30 mouse cellular contexts compared by ENCODE assay signal in genomic region chr13:97020122-97020521, GRCm38 (mm10). TPM values are rescaled to one million over a fixed set of nuclear protein-coding genes. Genes with fewer than 3 reads are reported as not detected.
DNase-seq lines count a peak whose midpoint lies in the region; ATAC-seq and TF ChIP-seq lines count a peak whose summit lies in the region.
"Had no signal": no experiment of that assay in that cellular context is flagged by ENCODE, and none has a peak within 500 bp of the region (broad histone marks: within the 10 kb centered on the region; RNA-seq: fewer than 3 reads in every experiment).

No protein-coding gene starts in this region.

- DNase-seq in kidney, postnatal 4 days, result peak; percentile 6 to 16
- DNase-seq in kidney, adult 8-10 months, result no peak
- peak; percentile 8 for DNase-seq in brain, embryonic 14.5 days (ENCODE audit: low read depth)
- DNase-seq in yolk sac, embryonic 10.5 days (ENCODE audit: low spot score), result peak; percentile 40
- DNase-seq in gastrocnemius, adult 2 months, result no peak
- DNase-seq: adrenal gland, adult 8-10 months; cerebellum, adult 18-20 months; cerebellum, postnatal 14 days; gastrocnemius, postnatal 25 days; heart, adult 18-20 months; heart, postnatal 14 days; layer of hippocampus, postnatal 36 days; lung, postnatal 4 days; right cerebral cortex, postnatal 14 days had no signal

- TF ChIP-seq CTCF in intestine, postnatal 0 days (IDR thresholded peaks at IDR 0.05; ENCODE audit: low read depth), result no peak
- TF ChIP-seq CTCF in brain, embryonic 14.5 days (IDR thresholded peaks at IDR 0.05; ENCODE audit: borderline replicate concordance, extremely low read depth, insufficient read depth, insufficient read length), result no peak
- no peak for TF ChIP-seq CTCF in gastrocnemius, adult 2 months (IDR thresholded peaks at IDR 0.05)

- TF ChIP-seq POLR2A in brain, embryonic 14.5 days (IDR thresholded peaks at IDR 0.05; ENCODE audit: borderline replicate concordance, extremely low read depth, insufficient read depth, insufficient read length, poor library complexity, severe bottlenecking), result no peak

- 0 out of 2 replicates have a peak, but pooled peaks have one; percentile 46 for ATAC-seq in intestine, embryonic 16.5 days
- no peak for ATAC-seq in intestine, postnatal 0 days
- no peak for ATAC-seq in midbrain, embryonic 16.5 days
- ATAC-seq: forebrain, embryonic 16.5 days had no signal

- H3K36me3 ChIP-seq in intestine, embryonic 16.5 days (ENCODE audit: control insufficient read depth, insufficient read depth, low read length), result no peaks in the 10 kb centered on the region
- no peaks in the 10 kb centered on the region for H3K36me3 ChIP-seq in intestine, postnatal 0 days (ENCODE audit: control insufficient read depth, insufficient read depth)
- H3K36me3 ChIP-seq in midbrain, embryonic 16.5 days (ENCODE audit: control insufficient read depth, insufficient read depth, low read length), result no peaks in the 10 kb centered on the region
- H3K36me3 ChIP-seq: forebrain, embryonic 10.5 days; heart, embryonic 13.5 days; hindbrain, embryonic 13.5 days had no signal

- no peaks in the 10 kb centered on the region for H3K9me3 ChIP-seq in intestine, embryonic 16.5 days (ENCODE audit: control insufficient read depth, low read length)
- H3K9me3 ChIP-seq in intestine, postnatal 0 days (ENCODE audit: control insufficient read depth), result no peaks in the 10 kb centered on the region
- H3K9me3 ChIP-seq in midbrain, embryonic 16.5 days (replicated peaks; ENCODE audit: control insufficient read depth, low read length, poor library complexity, severe bottlenecking), result no peaks in the 10 kb centered on the region
- H3K9me3 ChIP-seq: forebrain, embryonic 10.5 days; hindbrain, embryonic 13.5 days had no signal

- H3K9ac ChIP-seq in intestine, embryonic 16.5 days (ENCODE audit: low read depth, low read length), result no peak overlapping the region
- no peak overlapping the region for H3K9ac ChIP-seq in intestine, postnatal 0 days (ENCODE audit: low read depth, low read length)
- H3K9ac ChIP-seq in midbrain, embryonic 16.5 days (ENCODE audit: low read depth, low read length), result no peak overlapping the region
- H3K9ac ChIP-seq: heart, embryonic 13.5 days; hindbrain, embryonic 13.5 days had no signal

- no peak overlapping the region for H3K4me2 ChIP-seq in intestine, embryonic 16.5 days (ENCODE audit: low read depth, low read length)
- no peak overlapping the region for H3K4me2 ChIP-seq in intestine, postnatal 0 days (replicated peaks; ENCODE audit: low read depth)
- H3K4me2 ChIP-seq in midbrain, embryonic 16.5 days (ENCODE audit: low read length), result no peak overlapping the region
- H3K4me2 ChIP-seq: heart, embryonic 13.5 days; hindbrain, embryonic 13.5 days had no signal

- no peak overlapping the region for H3K4me3 ChIP-seq in intestine, embryonic 16.5 days (ENCODE audit: low read length)
- no peak overlapping the region for H3K4me3 ChIP-seq in intestine, postnatal 0 days (ENCODE audit: low read depth, low read length)
- no peak overlapping the region for H3K4me3 ChIP-seq in gastrocnemius, adult 2 months
- no peak overlapping the region for H3K4me3 ChIP-seq in midbrain, embryonic 16.5 days (ENCODE audit: low read depth, low read length)
- H3K4me3 ChIP-seq: forebrain, embryonic 10.5 days; heart, embryonic 13.5 days; hindbrain, embryonic 13.5 days had no signal

- 64% methylated on average over 5 of the region's 5 CpGs for WGBS in intestine, embryonic 16.5 days
- 52% methylated on average over 5 of the region's 5 CpGs for WGBS in intestine, postnatal 0 days
- 71% methylated on average over 5 of the region's 5 CpGs for WGBS in midbrain, embryonic 16.5 days

- no peaks in the 10 kb centered on the region for H3K27me3 ChIP-seq in intestine, embryonic 16.5 days (replicated peaks; ENCODE audit: control insufficient read depth, insufficient read depth, low read length)
- no peaks in the 10 kb centered on the region for H3K27me3 ChIP-seq in intestine, postnatal 0 days (replicated peaks; ENCODE audit: control insufficient read depth, insufficient read depth, low read length)
- H3K27me3 ChIP-seq in midbrain, embryonic 16.5 days (ENCODE audit: control insufficient read depth, insufficient read depth, low read depth, low read length), result no peaks in the 10 kb centered on the region
- H3K27me3 ChIP-seq: heart, embryonic 13.5 days; hindbrain, embryonic 13.5 days had no signal

- intact Hi-C loops in gastrocnemius, adult 2 months (cut with DNase I), result no loop called here

- no peaks in the 10 kb centered on the region for H3K4me1 ChIP-seq in intestine, embryonic 16.5 days (ENCODE audit: control insufficient read depth, insufficient read depth, low read length)
- no peaks in the 10 kb centered on the region for H3K4me1 ChIP-seq in intestine, postnatal 0 days (replicated peaks; ENCODE audit: control insufficient read depth, insufficient read depth, low read length)
- H3K4me1 ChIP-seq in midbrain, embryonic 16.5 days (ENCODE audit: control insufficient read depth, insufficient read depth, low read length), result no peaks in the 10 kb centered on the region
- H3K4me1 ChIP-seq: forebrain, embryonic 10.5 days; hindbrain, embryonic 13.5 days had no signal

- no peak overlapping the region for H3K27ac ChIP-seq in intestine, embryonic 16.5 days (ENCODE audit: low read length)
- H3K27ac ChIP-seq in intestine, postnatal 0 days (ENCODE audit: low read depth, low read length), result no peak overlapping the region
- H3K27ac ChIP-seq in gastrocnemius, adult 2 months, result no peak overlapping the region
- H3K27ac ChIP-seq in midbrain, embryonic 16.5 days (ENCODE audit: low read length), result no peak overlapping the region
- H3K27ac ChIP-seq: forebrain, embryonic 10.5 days; heart, embryonic 13.5 days; hindbrain, embryonic 13.5 days had no signal

RNA-seq across cellular contexts. Expression of gene 1700029F12Rik, which starts 14.0 kb away (rescaled TPM):
- polyA plus RNA-seq in intestine, embryonic 16.5 days (2015; fragmentation: Nextera tagmentation; extraction: Ambion mirVana), result not detected in 2 replicates
- not detected in 2 replicates for polyA plus RNA-seq in intestine, postnatal 0 days (2015; fragmentation: Nextera tagmentation; extraction: Ambion mirVana)
- not detected in 2 replicates for polyA plus RNA-seq in brain, embryonic 14.5 days (2012; rRNA removed)
- not detected for total RNA-seq in gastrocnemius, adult 2 months (2021)
- not detected in 2 replicates for polyA plus RNA-seq in midbrain, embryonic 16.5 days (2015; fragmentation: Nextera tagmentation; extraction: Ambion mirVana)
- total RNA-seq: adrenal gland, adult 8-10 months; gastrocnemius, postnatal 25 days; heart, adult 18-20 months; heart, postnatal 14 days; layer of hippocampus, adult 18-20 months; layer of hippocampus, postnatal 36 days; left cerebral cortex, postnatal 10 days; liver, adult 2 months; megakaryocyte-erythroid progenitor cell, adult 5-6 weeks; neutrophil, adult 5-6 weeks had no signal
- polyA plus RNA-seq: C2C12; forebrain, embryonic 10.5 days; forebrain, embryonic 16.5 days; heart, embryonic 13.5 days; hindbrain, embryonic 13.5 days; limb, embryonic 11.5 days; liver, adult 2 months; liver, embryonic 16.5 days; lung, embryonic 16.5 days had no signal

RNA-seq across cellular contexts. Expression of gene Fam169a, which starts 47.0 kb away (rescaled TPM):
- polyA plus RNA-seq in intestine, embryonic 16.5 days (2015; fragmentation: Nextera tagmentation; extraction: Ambion mirVana), result 1.2 and 1.4 TPM in 2 replicates
- polyA plus RNA-seq in intestine, postnatal 0 days (2015; fragmentation: Nextera tagmentation; extraction: Ambion mirVana), result 0.78 and 0.90 TPM in 2 replicates
- 10.6 and 17.0 TPM in 2 replicates for polyA plus RNA-seq in brain, embryonic 14.5 days (2012; rRNA removed)
- not detected for total RNA-seq in gastrocnemius, adult 2 months (2021)
- polyA plus RNA-seq in midbrain, embryonic 16.5 days (2015; fragmentation: Nextera tagmentation; extraction: Ambion mirVana), result 36.6 and 38.2 TPM in 2 replicates
- total RNA-seq: gastrocnemius, postnatal 25 days had no signal
- polyA plus RNA-seq: liver, adult 2 months had no signal

Comparison
In these comparisons a context has a peak if more than half of its experiments do, and no peak if none do; other contexts are left out.
1. DNase-seq: peak in kidney, postnatal 4 days (2 of 2), brain, embryonic 14.5 days (single experiment) and yolk sac, embryonic 10.5 days (single experiment); none in kidney, adult 8-10 months (0 of 2) and gastrocnemius, adult 2 months (single experiment).